Mouse (Mus musculus) spleen, adult 12 weeks (tissue): ENCODE results near the gene Gm49368.

Experiments used
- DNase-seq: peaks from one replicate; pipeline ENCODE4 v3.0.0; 2022; ENCODE audit warnings: low spot score

Gm49368 gene

GRCm38 (mm10) chr7:128057860-128058259, 4.6 kb upstream of the Gm49368 start:
- DNase-seq = no peak

GRCm38 (mm10) chr7:128058576-128058975, 3.9 kb upstream of the Gm49368 start:
- no peak for DNase-seq

GRCm38 (mm10) chr7:128059091-128059490, 3.4 kb upstream of the Gm49368 start:
- DNase-seq = no peak

GRCm38 (mm10) chr7:128063211-128063781, 813 bp downstream of the Gm49368 start:
- DNase-seq = no peak

- DNase-seq = no peak
Measured at GRCm38 (mm10) chr7:128065547-128065946, 3.1 kb downstream of the Gm49368 start.

GRCm38 (mm10) chr7:128067847-128068246, 5.4 kb downstream of the Gm49368 start:
- no peak for DNase-seq

- no peak for DNase-seq
Measured at GRCm38 (mm10) chr7:128069844-128070243, 7.4 kb downstream of the Gm49368 start.

GRCm38 (mm10) chr7:128071816-128072215, 9.3 kb downstream of the Gm49368 start:
- DNase-seq = no peak

GRCm38 (mm10) chr7:128080012-128080411, 17.5 kb downstream of the Gm49368 start:
- no peak for DNase-seq

- DNase-seq = no peak
Measured at GRCm38 (mm10) chr7:128089141-128089540, 26.7 kb downstream of the Gm49368 start.

- DNase-seq = no peak
Measured at GRCm38 (mm10) chr7:128098135-128098534, 35.7 kb downstream of the Gm49368 start.

GRCm38 (mm10) chr7:128100742-128101357, 38.4 kb downstream of the Gm49368 start:
- no peak for DNase-seq

GRCm38 (mm10) chr7:128105246-128105645, 42.8 kb downstream of the Gm49368 start:
- DNase-seq = no peak

- DNase-seq = no peak
Measured at GRCm38 (mm10) chr7:128107462-128107861, 45.0 kb downstream of the Gm49368 start.

- no peak for DNase-seq
Measured at GRCm38 (mm10) chr7:128110314-128110713, 47.8 kb downstream of the Gm49368 start.

- DNase-seq = no peak
Measured at GRCm38 (mm10) chr7:128112131-128112530, 49.6 kb downstream of the Gm49368 start.

GRCm38 (mm10) chr7:128114371-128115105, 52.1 kb downstream of the Gm49368 start:
- DNase-seq = no peak

- DNase-seq = no peak
Measured at GRCm38 (mm10) chr7:128115211-128115958, 52.9 kb downstream of the Gm49368 start.

GRCm38 (mm10) chr7:128116396-128116795, 53.9 kb downstream of the Gm49368 start:
- DNase-seq = no peak

GRCm38 (mm10) chr7:128119726-128120490, 57.4 kb downstream of the Gm49368 start:
- no peak for DNase-seq

- no peak for DNase-seq
Measured at GRCm38 (mm10) chr7:128128741-128129720, 66.5 kb downstream of the Gm49368 start, which contains the start of gene Itgax. Itgax (plus strand) TSS chr7:128129547.
